Mouse (Mus musculus) ovary, postnatal 36 days (tissue): ENCODE data around the gene Tob2.

Experiments used
- DNase-seq: peaks from one replicate; pipeline ENCODE4 v3.0.0; 2022; ENCODE audit warnings: low spot score, mixed read lengths

Tob2 gene

DNA sequence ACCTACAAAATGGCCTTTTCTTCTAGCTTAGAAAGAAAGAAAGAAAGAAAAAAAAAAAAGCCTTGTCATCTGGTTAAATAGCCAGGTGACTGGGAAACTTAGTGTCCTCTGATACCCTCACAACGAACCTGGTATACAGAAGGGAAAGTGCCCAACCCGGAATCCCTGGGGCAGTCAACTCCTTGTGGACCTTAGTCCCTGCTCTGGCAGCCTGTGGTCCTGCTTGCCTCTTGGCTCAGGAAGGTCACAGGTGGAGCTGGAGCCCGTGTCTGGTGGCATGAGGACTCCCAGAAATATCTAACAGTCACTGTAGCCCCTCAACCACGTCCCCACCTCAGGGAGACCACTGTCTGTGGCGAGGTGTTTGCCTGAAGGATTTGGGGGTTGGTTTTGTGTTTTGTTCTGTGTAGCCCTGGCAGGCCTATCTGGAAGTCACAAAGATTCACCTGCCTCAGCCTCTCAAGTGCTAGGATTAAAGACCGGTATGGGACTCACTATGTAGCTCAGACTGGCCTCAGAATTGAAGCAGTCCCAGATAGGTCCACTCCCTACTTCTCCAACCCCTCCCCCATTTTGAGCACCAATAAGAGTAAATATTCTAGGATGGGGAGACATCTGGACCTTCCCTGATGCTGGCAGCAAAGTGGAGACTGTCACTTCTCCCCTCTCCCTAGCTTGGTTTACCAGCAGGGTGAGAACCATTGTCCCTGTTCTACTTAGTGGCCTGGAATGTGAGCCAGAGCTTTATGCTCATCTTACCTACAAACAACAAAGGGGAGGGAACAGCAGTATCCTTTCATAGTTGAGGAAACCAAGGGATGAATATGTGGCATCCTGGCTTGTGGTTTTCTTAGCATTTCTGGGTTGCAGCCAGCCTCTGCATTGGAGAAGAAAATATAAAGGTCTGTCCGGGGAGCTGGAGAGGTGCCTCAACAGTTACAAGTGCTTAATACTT is 21.4 kb downstream of the Tob2 start:
- DNase-seq = no peak

DNA sequence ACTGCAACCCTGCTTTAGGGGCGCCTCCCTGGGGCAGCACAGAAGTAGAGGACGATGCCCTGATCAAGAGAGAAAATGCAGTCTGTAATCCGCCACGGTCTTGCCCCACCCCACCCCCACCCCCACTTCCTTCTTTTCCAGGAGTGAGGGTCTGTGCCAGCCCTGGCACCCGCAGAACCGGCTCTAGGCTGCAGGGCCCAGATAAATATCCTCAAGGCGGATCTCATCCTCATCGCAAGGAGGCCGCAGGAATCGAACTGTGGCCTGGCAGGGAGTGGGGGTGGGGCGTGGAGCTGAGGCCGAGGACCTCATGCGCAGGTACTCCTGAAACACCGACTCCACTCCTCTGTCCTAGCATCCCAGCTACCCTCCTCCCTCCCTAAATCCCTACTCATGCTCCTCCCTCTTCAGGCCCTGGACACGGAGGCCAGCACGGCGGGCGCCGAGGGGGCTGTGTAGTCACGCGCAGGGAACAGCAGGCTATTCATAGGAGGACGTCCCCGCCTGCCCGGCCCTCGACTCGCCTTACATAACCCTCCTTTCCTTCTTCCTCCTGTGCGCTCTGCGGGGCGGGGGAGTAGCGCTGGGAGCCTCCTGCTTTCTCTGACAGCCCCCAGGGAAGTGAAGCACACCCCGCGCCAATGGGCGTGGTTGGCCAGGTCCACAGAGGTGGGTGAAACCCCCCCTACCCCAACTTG is 22.3 kb downstream of the Tob2 start:
- DNase-seq = peak; percentile 83

DNA sequence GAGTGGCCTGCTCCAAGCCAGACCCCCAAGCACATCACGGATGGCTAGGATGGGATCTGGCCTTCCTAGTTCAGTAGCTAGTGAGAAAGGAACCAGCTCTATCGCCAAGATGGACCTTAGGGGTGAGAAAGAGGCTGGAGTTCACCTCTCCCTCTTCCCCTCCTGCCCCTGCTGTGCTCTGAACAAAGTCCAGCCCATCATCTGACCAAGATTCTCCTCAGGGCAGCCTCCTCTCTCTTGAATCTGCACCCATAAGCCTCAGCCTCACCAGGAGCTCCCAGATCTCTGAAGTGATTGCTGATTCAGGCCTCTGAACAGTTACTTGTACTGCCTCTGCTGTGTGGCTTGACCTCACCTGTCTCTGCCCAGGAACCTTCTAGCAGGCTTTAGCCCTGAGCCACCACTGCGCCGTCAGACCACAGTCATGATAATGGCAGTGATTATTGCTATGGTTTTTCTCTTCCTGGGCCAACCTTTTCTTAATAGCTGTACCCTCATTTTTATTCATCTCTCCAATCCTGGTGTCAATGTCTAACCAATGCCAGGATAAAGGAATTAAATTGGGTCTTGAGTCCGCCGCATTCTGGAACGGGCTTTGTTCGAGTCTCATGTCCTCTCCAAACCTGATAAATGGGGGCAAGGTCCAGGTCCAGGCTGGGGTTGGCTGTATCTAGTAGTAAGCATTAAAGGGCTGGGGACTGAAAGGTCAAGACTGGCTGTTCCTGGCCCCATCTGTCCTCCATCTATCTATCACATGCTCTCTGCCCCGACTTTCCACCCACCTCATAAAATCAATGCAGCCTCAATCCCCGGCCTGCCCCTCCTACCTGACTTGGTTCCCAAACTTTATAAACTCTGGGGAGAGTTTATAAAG is 23.4 kb downstream of the Tob2 start:
- DNase-seq = no peak

DNA sequence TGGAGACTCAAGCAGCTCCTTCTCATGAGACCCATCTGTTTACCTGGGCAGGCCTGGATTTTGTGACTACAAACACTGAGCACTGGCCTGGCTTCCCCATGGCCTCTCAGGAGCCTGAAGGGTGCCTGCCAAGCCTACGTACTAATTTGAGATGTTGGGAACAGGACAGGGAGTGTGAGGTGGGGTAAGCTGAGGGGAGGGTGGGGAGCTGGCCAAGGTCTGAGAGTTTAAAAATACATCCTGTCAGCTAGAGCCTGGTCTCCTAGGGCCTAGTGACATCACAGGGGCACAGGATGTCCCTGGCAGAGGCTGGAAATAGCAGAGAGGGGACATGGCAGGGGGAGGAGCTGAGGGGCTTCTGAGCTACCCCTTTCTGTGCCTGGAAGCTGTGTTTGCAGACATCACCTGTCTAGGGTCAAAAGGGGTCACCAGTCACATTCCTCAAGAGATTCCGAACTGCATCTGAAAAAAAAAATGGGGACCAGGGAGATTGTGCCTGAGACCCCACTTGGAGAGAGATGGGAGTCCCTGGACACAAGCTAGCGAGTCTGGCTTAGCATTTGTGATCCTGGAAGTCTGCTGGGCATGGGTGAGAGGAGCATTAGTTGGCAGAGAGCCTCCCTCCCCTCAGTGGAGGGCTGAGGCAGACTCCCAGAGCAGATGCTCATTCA is 24.3 kb downstream of the Tob2 start:
- DNase-seq = no peak

DNA sequence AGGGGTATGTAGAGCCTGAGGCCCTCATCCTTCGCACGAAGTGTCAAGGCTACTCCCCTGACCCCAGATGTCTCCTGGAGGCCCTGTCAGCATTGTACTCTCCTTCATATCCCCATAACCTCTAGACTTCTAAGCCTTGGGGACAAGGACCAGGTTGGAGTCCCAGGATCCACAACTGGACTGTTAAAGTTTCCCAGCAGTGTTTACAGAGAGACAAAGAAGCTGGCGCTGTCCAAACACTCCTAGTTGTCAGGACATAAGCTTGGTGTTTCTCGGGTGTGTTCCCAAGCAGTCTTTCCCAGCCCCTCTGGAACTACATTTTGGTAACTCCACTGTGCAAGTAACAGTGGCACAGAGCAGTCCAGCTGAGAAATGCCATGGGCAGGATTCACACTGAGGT is 25.1 kb downstream of the Tob2 start:
- DNase-seq = no peak

DNA sequence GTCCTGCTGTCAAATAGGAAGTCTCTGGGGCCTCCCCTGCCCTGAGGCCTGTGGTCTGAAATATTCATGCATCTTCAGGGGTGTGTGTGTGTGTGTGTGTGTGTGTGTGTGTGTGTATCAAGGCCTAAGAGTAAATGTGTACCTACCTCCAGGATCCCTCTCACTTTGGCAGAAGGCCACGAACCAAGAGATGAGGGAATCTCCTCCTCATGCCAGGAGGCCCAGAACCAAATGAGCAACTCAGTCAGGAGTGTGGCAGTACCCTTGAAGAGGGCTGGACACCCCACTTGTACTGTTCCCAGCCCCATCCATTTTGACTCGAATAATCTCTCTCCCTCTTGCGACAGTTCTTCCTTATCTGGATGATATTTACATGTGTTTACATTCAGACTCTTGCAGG is 26.4 kb downstream of the Tob2 start:
- DNase-seq = no peak

DNA sequence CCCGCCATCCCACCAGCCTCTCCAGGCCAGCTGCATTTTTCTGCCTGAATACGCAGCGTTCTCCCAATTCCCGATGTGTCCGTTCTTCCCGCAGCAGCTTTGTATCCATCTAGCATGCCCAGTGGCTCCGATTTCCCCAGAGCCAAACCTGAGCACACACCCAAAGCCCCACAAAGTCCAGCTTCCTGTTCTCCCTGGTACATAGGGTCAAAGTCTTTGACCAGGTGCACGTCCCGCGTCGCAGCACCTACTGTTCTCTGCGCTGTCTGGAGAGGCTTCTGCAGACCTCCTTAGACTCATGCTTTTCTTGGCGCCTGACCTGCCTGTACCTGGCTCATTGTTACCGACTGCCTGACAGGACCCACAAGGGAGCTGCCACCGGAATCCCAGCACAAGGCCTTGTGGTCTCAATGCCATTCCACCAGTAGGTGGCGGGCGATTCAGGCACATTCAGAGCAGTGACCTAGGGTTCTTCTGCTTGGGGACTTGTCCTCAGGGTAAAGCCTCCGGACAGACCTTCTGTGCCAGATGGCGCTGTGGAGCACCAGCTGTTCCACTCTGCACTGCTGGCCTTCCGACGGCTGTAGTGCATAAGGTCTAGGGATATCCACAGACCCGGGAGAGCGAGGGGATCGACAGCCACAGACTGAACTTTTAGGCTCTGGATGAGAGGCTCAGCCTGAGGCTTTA is 27.3 kb downstream of the Tob2 start:
- peak; percentile 90 for DNase-seq

DNA sequence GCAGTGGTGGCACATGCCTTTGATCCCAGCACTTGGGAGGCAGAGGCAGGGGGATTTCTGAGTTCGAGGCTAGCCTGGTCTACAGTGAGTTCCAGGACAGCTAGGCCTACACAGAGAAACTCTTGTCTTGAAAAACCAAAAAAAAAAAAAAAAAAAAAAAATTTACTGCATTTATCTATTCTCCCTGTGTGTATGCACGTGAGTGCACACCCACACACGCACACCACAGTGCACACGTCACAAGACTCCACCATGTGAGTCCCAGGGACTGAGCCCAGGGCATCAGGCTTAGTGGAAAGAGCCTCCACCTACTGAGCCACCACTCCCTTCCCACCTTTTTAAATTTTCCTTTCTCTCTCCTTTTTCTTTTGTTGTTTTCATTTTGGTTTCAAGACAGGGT is 28.1 kb downstream of the Tob2 start:
- DNase-seq = no peak

DNA sequence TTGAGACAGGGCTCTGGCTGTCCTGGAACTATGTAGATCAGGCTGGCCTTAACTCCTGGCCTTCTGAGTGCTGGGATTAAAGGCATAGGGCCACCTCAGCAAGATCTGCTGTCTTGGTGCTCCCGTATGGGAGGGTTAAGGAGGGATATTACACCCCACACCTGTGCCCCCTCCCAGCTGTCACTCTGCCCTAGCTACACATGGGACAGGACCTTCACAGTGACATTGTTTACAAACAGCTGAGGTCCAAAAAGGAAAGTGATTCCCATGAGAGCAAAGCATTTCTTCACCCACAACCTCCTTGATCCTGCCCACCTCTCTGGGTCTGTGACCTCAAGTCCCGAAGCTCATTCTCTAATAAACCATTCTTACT is 29.4 kb downstream of the Tob2 start:
- no peak for DNase-seq

DNA sequence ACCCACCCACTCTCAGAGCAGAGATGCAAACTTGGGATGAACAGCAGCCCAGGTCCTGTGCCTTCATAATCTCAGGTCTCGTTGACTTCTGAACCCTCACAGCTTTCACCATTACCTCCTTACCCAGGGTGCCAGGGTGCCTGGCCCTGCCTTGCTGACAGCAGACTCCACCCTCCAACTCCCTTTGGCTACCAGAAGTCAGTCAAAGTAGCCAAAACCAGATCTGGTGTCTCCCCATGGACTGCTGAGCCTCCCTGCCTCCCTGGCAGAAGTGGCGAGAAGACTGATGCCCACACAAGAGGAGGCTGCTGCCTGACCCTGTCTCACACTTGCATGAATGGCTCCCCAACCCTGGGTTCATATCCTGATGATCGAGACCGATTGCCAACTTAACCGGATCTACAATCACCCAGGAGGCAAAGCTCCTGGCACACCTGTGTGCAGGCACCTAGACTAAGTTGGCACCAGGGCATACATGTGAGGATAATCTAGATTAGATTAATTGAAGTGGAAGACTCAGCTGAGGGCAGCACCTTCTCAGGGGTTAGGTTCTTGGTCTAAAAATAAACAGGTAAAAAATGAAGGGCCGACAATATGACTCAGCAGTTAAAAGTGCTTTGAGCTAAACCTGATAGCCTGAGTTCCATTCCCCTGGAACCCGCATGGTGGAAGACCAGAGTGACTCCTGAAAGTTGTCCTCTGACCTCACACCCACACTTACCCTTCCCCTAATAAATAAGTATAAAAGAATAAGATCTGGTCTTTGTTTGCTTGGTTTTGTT is 30.0 kb downstream of the Tob2 start:
- DNase-seq = no peak

DNA sequence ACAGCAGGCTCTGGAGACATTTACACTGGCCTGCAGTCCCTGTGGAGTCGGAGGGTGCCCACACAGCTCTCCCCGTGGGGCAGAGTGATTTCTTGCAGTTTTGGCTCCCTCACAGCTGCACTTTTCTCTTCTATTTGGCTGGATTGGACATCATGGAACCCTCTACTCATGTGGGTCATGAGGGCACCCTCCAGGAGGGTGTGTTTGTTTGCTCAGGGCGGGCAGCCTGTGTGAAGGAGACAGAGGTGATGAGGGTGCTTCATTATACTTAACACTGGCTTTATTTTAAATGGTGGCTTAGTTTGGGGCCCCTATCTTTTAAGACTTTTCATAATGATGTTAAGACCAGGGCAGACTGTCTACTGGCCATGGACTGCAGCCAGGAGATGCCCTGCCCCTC is 33.8 kb downstream of the Tob2 start:
- no peak for DNase-seq

DNA sequence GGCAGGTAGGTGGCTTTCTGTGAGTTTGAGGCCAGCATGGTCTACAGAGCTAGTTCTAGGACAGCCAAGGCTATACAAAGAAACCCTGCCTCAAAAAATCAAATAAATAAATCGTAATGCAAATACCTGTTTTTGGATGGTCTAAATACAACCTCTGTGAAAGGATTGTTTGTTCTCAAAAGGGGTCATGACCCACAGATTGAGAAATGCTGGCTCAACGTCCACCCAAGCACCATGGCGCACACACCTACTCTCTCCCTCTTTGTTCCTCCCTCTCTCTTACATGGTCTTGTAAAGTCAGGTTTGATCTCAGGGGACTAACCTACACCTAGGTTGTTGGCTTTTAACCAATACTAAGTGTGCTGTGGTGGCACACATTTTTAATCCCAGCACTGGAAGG is 36.0 kb downstream of the Tob2 start:
- DNase-seq = no peak

DNA sequence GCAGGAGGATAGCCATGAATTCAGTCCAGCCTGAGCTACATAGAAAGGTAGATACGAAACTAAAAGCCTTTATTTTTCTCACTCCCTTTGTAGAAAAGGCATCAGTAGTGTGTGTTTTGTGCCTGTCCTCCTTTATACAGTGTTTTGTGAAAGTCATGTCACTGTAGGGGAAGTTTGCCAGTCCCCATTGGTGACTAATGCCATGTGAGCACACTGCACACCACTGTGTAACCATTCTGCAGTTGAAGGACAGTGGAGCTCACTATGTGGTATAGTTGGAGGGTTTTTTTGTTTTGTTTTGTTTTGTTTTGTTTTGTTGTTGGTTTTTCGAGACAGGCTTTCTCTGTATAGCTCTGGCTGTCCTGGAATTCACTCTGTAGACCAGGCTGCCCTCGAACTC is 40.2 kb downstream of the Tob2 start:
- DNase-seq = no peak

DNA sequence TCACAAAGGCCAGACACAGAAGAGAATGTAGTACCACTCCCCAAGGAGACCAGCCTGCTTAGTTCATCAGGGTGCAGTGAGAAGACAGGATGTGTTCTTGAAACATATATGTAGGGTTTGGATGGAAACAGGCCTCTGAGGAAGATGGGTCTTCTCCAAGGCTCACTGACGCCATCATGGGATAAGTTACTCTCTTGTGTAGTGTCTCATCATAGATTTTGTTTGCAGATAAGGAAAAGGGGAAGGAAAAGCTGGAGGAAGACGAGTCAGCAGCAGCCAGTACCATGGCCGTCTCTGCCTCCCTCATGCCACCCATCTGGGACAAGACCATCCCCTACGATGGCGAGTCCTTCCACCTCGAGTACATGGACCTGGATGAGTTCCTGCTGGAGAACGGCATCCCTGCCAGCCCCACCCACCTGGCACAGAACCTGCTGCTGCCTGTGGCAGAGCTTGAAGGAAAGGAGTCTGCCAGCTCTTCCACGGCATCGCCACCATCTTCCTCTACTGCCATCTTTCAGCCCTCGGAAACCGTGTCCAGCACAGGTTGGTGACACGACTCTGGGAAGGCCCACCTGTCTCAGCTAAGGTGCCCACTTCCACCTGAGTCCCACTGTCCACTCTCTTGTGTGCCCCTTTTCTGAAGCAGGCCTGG is 43.8 kb downstream of the Tob2 start:
- DNase-seq = no peak

DNA sequence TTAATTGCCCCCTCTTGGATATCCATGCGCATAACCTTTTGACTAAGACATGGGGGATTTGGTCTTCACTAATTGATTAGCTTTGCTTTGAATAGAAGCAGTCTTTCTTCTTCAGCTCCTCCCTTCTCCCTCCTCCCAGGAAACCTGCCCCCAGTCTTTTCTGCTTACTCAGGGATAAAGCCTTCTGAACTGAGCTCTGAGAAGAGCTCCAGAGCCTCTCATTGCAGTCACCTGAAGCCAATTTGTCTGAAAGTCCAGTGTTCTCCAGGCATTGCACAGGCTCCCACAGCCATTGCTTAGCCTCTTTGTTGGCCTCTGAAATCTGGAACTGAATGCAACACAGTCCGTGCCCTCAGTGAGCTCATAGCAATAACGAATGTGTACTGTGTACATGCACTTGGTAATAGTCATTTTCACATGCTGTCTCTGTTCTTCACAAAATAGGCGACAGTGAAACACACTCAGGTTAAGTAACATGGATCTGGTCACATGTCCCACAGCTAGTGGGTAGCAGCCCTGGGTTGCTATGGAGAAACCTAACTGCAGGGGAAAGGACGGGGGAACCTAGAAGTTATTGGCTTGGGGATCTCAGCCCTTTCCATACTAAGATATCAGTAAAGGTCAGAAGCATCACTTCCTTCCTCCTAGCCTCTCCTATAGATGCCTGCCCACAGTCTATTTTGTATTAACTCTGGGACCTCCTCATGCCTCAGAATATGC is 44.5 kb downstream of the Tob2 start:
- no peak for DNase-seq

DNA sequence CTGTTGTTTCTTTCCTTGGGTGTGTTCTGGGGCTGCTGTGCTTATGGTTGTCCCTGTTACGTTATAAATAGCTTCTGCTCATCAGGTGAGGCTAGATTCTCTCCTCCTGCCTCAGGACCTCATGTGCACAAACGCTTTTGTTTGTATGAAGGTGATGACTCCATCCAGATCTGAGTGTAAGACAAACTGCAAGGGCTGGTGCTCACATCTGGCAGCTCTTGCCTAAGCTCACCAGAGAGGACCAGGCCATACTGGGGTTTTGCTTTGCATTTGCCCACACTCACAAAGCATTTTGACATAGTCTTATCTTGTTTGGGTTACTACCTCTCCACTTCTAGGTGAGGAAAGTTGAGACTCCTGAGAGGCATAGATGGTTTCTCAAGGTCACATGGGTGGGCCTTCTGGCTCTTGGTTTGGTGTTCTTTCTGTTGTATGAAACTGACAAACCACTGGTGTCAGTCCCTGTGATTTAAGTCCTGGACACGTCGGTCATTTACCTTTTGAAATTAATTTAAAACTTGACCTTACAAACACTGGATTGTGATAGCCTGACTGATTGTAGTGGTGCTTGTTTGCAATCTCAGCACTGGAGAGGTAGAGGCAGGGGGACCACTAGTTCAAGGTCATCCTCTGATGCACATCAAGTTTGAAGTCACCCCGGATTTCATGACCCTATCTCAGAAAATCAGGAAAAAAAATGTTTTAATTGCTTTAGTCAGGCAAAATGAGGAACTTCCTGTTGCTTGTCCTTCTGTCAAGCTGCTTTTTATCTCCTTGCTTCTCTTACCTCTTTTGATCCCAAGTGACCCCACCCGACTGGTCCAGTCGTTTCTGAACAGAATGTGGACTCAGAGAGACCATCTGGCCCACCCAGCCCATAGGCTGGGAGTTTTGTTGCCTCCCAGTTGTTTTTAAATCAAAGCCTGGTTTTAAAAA is 45.6 kb downstream of the Tob2 start:
- DNase-seq = no peak

DNA sequence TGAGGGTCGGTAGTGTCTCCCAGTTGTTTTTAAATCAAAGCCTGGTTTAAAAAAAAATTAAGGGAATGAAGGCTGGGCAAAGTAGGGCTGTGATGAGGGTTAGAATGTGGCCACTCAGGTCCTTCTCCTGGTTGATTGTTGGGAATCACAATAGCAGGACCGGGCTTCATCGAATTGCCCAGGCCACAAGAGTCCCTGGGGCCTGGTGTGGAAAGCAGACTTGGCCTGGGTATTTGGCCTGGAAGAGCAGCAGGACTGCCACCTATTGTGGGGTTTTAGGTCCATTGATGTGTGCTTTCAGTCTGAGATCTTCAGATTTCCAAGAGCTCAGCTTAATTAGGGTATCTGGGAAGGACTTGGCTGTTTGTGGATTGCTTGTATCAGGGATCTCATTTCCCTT is 46.3 kb downstream of the Tob2 start:
- no peak for DNase-seq

DNA sequence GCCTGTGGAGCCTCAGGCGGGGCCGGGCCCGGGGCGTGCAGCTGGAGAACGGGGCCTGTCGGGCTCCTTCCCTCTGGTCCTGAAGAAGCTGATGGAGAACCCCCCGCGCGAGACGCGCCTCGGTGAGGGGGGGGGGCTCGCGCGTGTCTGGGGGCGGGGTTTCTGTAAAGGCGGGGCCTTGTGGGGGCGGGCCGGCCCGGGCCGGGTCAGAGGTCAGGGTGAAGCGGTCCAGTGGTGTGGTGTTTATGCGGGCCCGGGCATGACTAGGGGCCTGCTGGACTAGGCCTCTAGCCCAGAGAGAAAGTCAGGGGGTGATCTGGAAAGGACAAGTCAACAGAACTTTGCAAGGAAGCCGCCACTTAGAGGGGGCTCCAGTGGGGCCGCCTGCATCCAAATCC is 47.0 kb downstream of the Tob2 start:
- DNase-seq = no peak
